Mouse (Mus musculus): ENCODE results near the gene Dars.

Gene Dars

GRCm38 (mm10) chr1:128417533-128417888 lies 343 bp upstream of the Dars start:
- no peak for DNase-seq (ENCODE audit: low spot score in 2 of 2)

GRCm38 (mm10) chr1:128411141-128411540 lies 6.0 kb downstream of the Dars start:
- no peak for DNase-seq (ENCODE audit: low spot score in 2 of 2)

GRCm38 (mm10) chr1:128406846-128407245 lies 10.3 kb downstream of the Dars start:
- DNase-seq (ENCODE audit: low spot score in 2 of 2), result no peak

GRCm38 (mm10) chr1:128405675-128406074 lies 11.5 kb downstream of the Dars start:
- no peak for DNase-seq (ENCODE audit: low spot score in 2 of 2)

- DNase-seq (ENCODE audit: low spot score in 2 of 2), result no peak
Measured at GRCm38 (mm10) chr1:128405041-128405481, 12.1 kb downstream of the Dars start.

- DNase-seq (ENCODE audit: low spot score in 2 of 2), result no peak
Measured at GRCm38 (mm10) chr1:128400926-128401325, 16.2 kb downstream of the Dars start.

- no peak for DNase-seq (ENCODE audit: low spot score in 2 of 2)
Measured at GRCm38 (mm10) chr1:128399941-128400915, 16.9 kb downstream of the Dars start.

GRCm38 (mm10) chr1:128398738-128399445 lies 18.3 kb downstream of the Dars start:
- DNase-seq (ENCODE audit: low spot score in 2 of 2), result no peak

- no peak for DNase-seq (ENCODE audit: low spot score in 2 of 2)
Measured at GRCm38 (mm10) chr1:128394657-128395056, 22.5 kb downstream of the Dars start.

GRCm38 (mm10) chr1:128392382-128392781 lies 24.8 kb downstream of the Dars start:
- no peak for DNase-seq (ENCODE audit: low spot score in 2 of 2)

- no peak for DNase-seq (ENCODE audit: low spot score in 2 of 2)
Measured at GRCm38 (mm10) chr1:128386487-128386886, 30.7 kb downstream of the Dars start.

GRCm38 (mm10) chr1:128376841-128377240 lies 40.3 kb downstream of the Dars start:
- DNase-seq (ENCODE audit: low spot score in 2 of 2), result no peak

- DNase-seq (ENCODE audit: low spot score in 2 of 2), result no peak
Measured at GRCm38 (mm10) chr1:128372143-128372860, 44.9 kb downstream of the Dars start.

- peak; percentile 52 to 71 for DNase-seq (ENCODE audit: low spot score in 2 of 2)
Measured at GRCm38 (mm10) chr1:128368732-128369441, 48.3 kb downstream of the Dars start.

- no peak for DNase-seq (ENCODE audit: low spot score in 2 of 2)
Measured at GRCm38 (mm10) chr1:128360601-128361000, 56.6 kb downstream of the Dars start.

- DNase-seq (ENCODE audit: low spot score in 2 of 2), result peak; percentile 93 to 94
Measured at GRCm38 (mm10) chr1:128359554-128360376, 57.4 kb downstream of the Dars start, which contains the start of gene Mcm6. Gene Mcm6 (minus strand): TSS chr1:128359664.

GRCm38 (mm10) chr1:128358916-128359553 lies 58.1 kb downstream of the Dars start:
- DNase-seq (ENCODE audit: low spot score in 2 of 2), result no peak

GRCm38 (mm10) chr1:128358276-128358675 lies 58.9 kb downstream of the Dars start:
- no peak for DNase-seq (ENCODE audit: low spot score in 2 of 2)

GRCm38 (mm10) chr1:128357452-128357851 lies 59.7 kb downstream of the Dars start:
- peak; percentile 41 to 45 for DNase-seq (ENCODE audit: low spot score in 2 of 2)

- no peak for DNase-seq (ENCODE audit: low spot score in 2 of 2)
Measured at GRCm38 (mm10) chr1:128353092-128353491, 64.1 kb downstream of the Dars start.

All from natural killer cell, adult 2 months (primary cell).